Mouse (Mus musculus): ENCODE measurements around the gene Decr2.

The Decr2 gene

DNA sequence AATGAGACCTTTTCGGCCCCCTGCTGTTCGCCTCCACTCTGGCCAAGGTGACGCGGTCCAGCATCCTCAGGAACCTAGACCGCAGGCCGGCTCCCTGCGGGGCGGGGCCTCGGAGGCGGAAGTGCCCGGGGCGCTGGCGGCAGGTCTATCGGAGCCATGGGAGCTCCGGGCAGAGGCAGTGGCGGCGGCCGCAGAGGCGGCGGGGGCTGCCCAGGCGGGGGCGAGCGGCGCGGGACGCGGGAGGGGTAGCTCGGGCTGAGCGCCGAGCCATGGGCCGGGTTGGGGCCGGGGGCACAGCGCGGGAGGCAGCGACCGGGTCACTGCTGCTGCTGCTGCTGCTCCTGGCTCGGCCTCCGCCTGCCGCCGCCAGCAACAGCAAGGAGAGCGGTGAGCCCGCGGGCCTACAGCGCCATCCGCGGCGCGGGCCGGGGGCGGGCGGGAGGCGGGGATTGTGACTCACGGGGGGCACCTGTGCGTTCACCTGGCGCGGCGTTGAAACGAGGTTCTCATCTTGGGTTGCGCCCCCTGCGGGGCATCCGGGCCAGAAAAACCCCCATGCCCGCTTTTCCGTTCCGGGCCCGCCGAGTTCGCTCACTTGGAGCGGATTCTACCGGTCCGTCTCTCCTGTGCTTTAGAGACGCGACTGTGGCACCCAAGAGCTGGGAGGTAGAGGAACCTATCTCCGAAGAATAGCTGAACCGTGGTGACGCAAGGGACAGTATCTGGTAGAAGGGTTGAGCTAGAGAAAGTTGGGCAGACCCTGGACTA lies 23.2 kb upstream of the Decr2 start, which contains the start of gene Tmem8:
Gene Tmem8 (plus strand): TSS at position 119 of the 768 bp plus-strand sequence.
- peak; percentile 83 to 84 for DNase-seq

DNA sequence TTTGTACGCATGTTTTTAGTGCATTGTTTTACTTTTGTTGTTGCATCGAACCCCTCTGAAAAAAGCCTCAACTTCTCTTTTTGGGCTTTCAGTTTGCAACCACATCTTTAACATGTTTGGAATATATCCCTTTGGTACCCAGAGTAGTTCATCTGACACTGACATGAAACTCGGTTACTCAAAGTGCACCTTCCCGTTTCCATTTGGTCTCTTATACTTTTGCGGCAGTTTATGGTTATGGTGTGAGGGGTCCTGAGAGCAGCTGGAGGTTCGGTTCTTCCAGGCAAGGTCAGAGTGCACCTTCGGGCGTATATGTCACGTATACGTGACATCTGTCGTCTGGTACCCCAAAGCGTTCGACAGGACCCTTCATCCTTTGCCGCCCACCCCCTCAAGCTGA lies 22.6 kb upstream of the Decr2 start:
- DNase-seq: no peak

DNA sequence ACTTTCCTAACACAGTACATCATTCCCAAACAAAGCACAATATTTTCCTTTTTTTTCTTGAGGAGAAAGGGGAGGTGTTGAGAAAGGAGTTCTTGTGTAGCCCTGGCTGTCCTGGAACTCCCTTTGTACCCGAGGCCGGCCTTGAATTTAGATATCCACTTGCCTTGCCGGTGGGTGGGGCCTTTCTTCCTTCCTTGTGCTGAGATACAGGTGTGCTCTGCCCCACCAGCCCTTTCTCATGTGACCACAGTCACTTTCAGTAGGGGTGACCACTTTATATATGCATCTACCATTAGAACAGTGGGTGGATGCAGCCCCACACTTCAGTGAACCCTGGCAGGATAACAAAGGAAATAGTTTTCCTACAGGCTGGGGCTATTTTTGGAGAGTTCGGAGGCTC lies 21.6 kb upstream of the Decr2 start:
- no peak for DNase-seq

DNA sequence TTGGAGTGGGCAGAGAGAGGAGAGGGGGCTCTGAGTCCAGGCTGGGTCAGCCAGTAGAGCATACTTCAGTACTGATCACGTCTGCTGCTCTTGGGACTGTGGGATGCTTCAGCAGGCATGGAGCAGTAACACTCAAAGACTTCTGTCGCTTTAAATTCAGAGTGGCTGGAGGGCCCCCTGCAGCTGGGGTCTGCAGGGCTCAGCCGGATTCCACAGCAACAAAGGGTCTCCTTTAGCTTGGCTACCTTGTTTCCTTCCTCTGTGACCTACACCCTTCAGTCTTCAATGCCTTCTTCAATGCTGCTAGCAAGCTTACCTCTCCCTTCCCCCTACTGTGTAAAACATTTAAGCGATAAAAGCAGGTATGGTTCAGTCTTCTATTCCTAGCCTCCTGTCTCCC lies 20.9 kb upstream of the Decr2 start:
- no peak for DNase-seq

DNA sequence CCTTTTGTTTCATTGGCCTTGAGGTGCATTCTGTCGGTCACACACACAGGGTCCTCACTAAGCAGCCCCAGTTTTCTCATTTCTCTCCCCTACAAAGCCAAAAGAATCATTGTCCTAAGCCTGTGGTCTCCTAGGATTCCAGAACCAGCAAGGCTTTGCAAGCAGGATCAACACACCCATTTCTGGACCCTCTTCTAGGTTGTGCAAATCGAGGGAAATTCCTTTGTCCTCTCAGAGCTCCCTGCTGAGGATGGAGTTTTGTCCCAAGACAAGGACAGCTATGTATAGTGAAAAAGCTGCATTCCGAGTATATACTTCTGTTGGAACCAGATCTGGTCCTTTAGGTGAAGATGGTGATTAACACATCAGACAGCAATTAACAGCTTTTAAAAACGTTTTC lies 20.0 kb upstream of the Decr2 start:
- DNase-seq: no peak

DNA sequence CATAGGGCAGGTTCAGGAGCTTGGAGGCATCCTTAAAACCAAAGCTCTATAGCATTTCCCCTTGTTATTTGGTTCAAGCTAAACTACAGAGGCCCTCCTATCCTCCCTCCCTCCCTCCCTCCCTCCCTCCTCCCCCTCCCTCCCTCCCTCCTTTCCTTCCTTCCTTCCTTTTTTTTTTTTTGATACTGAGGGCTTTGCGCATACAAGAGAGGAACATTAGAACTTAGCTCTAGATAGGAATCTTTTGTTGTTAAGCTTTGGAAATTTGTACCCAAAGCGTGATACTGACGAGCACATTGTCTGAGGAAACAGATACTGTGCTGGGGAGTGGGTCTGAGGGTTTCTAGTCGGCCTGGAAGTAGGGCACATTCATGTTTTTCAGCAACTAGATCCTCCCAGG lies 15.5 kb upstream of the Decr2 start:
- no peak for DNase-seq

DNA sequence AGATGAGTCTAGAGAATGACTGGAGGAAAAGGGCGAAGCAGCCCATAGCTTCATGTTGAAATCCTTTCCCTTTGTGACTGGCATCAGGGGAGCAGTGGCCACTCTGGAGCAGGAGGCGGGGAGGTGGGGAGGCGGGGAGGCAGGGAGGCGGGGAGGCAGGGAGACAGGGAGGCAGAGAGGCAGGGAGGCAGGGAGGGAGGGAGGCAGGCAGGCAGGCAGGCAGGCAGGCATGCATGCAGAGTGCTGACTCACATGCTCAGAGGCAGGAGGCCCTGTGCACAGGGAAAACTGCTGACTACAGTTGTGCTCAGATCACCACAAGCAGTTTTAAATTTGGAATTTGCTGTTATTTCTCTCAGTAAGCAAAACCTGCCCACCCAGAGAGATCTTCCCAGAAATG lies 11.3 kb upstream of the Decr2 start:
- peak; percentile 79 to 85 for DNase-seq

DNA sequence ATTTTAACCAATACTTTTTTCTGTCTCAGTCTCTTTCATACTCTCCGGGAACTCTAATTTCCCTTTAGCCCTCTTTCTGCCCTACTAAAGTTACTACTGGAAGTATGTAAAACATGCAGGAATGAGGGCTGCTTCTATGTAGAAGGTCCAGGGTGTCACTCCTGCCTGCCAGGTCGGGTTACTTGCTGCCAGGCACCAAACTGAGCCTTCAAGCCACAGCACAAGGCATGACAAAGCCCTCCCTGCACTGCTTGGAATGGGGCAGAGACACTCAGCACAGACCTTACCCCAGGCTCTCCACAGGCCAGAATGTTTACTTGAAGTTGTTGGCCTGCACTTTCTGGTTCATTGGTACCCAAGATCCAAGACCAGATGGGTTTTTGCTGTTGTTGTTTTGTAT lies 10.0 kb upstream of the Decr2 start:
- DNase-seq: no peak

DNA sequence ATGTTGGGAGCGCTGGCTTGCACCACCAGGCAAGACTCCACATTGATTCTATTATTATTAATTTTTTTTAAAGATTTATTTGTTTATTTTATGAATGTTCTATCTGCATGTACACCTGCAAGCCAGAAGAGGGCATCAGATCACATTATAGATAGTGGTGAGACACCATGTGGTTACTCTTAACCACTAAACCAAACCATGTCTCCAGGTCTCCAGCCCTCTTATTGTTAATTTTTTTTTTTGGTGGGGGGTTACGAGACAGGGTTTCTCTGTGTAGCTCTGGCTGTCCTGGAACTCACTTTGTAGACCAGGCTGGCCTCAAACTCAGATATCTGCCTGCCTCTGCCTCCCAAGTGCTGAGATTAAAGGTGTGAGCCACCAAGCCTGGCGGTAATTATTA lies 9.2 kb upstream of the Decr2 start:
- peak in 1 of 2 experiments; percentile 21 for DNase-seq

DNA sequence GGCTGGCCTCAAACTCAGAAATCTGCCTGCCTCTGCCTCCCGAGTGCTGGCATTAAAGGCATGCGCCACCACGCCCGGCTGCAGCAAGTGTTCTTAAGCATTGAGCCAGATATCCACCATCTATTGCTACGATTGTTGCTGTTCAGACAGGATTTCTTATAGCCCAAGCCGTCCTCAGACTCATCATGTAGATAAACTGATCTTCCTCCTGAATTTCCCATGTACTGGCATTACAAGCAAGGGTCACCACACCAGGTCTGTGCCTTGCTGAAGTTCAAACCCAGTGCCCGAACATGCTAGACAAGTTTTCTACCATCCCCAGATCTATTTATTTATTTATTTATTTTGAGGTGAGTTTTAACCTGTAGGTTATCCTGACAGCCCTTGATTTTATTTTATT lies 8.3 kb upstream of the Decr2 start:
- no peak for DNase-seq

DNA sequence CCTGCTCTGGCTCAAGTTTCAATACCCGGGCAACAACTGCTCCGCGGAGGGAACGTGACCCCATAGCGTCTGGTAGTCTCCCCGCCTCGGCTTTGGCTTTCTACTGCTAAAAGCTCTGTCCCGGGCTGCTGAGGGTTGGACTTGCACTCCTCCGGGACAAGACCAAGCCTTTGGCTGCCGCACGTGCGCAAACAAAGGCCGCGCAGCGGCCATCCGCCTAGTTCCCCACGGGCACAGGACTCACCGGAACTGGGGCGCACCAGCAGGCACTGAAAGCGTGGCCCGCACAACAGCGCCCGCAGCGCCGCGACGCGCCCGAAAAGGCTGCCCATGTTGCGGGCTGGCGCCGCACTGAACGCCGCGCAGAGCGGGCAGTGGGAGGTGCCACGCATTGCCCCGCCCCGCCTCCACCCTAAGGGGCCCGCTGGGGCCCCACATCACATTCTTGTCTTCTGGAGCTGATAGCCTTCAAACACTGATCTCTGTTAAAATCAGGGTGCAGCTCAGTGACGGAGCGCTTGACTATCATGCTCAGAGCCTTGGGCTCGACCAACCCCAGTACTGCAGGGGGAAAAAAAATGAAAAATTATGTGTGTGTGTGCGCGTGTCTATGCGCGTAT lies 5.1 kb upstream of the Decr2 start, which contains the start of gene Nme4:
Gene Nme4 (minus strand): TSS at position 482 of the 620 bp plus-strand sequence.
- DNase-seq: peak in 1 of 2 experiments; percentile 40

DNA sequence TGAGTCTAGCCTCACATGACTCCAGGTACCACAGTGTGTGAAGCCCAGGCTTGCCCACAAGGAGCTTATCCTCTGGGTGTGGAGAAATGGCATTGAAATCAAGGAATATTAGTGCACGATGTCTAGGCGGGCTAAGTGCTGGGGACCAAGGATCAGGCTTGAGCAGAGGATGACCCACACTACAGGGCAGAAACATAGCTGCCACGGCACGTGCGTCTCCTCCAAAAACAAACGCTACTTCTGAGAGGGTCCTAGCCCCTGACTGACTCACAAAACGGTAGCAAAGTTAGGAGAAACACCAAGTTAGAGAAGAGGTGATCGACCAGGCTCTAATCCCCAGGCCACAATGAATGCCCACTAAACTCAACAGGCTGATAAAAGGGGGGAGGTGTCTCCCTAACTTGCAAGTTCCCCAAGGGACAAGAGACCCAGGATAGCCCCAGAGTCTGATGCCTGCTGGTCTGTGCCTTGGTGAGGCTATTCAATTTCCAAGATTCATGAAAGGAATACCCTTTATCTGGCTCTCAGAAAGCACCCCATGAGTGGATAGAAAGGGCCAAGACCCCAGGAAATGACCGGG lies 4.5 kb upstream of the Decr2 start:
- DNase-seq: no peak

DNA sequence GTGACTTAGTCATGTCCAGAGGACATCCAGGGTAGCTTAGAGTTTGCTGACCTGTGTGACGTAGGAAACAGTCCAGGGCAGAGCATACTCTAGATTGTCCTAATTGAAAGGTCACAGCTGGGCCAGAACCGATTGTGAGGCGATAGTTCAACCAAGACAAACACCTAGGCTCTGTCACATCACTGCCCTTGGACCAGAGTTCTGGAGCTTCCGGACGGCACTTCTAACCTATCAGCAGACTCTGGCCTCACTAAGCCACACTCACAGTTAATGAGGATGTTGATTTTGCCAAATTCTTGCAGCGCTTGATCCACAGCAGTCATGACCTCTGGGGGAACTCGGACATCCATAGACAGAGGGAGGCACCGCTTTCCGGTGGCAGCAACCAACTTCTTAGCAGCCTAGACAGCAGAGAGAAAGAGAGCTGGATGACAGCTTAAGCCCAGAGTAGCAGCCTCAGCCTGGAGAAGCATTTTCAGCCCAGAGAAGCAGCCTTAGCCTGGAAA lies 3.0 kb downstream of the Decr2 start:
- DNase-seq: no peak

DNA sequence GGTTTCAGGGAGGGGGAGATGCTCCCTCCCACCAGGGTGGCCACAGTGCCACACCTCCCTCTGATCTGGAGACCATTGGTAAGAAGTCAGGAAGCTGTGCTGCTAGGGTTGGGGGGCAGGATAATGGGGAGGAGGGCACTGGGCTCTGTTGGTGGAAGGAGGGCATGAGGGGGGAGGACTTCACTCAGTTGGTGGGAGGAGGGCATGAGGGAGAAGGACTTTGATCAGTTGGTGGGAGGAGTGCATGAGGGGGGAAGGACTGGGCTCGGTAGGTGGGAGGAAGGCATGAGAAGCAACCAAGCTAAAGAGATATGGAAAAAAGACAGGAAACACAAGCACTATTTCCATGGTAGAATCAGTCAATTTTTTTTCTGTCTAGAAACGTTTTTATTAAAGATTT lies 9.3 kb downstream of the Decr2 start:
- no peak for DNase-seq

DNA sequence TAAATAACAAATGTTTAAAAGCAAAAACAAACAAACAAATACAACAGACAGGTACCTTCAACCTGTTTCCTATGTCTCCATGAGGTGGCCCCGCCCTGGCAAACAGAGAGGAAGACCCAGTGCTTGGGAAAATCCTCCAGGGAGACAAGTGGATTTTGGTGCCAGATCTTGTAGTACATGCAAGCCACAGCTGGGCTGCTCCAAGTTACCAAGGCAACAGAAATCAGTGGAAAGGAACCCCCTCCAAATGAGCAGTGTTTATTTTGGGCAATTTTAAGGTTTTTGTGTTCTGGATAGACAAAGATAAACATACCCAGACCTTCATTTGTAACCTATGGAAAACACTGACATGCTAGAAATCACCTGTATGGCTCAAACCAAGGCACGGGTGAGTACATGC lies 11.3 kb downstream of the Decr2 start:
- DNase-seq: no peak

DNA sequence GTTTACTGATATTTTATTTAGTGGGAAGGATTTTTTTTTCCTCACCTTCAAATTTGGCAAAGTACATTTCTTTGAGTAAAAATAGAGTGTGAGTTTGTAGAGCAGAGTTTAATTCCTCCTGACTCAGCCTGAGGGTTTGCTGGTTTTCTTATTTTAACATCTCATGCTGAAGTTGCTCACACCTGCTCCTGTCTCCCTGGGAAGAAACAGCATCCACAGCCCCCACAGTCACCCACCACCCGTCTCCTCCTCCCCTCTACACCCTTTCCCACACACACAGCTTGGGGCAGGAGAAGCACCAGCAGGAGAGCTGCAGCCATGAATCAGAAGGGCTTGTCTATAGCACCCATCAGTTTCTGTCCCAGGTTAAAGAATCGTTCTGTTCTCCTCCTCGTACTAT lies 14.9 kb downstream of the Decr2 start:
- DNase-seq: no peak

DNA sequence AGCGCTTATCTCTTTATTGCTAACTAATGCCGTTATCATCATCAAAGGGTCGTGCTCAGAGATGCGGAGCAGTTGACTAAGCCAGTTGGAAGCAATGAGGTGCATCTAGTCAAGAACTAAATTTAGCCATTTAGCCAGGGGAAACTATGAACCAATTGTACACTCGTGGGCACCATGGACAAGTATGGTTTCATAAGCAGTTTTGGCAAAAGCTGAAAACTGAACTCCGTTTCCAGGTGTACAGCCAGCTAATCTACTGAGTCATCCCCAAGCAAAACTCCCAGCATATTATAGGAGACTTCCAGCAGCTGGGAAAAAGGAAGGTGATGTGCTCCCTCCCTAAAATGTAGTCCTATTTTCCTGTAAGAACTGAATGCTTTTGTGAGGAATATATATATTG lies 20.0 kb downstream of the Decr2 start:
- no peak for DNase-seq

DNA sequence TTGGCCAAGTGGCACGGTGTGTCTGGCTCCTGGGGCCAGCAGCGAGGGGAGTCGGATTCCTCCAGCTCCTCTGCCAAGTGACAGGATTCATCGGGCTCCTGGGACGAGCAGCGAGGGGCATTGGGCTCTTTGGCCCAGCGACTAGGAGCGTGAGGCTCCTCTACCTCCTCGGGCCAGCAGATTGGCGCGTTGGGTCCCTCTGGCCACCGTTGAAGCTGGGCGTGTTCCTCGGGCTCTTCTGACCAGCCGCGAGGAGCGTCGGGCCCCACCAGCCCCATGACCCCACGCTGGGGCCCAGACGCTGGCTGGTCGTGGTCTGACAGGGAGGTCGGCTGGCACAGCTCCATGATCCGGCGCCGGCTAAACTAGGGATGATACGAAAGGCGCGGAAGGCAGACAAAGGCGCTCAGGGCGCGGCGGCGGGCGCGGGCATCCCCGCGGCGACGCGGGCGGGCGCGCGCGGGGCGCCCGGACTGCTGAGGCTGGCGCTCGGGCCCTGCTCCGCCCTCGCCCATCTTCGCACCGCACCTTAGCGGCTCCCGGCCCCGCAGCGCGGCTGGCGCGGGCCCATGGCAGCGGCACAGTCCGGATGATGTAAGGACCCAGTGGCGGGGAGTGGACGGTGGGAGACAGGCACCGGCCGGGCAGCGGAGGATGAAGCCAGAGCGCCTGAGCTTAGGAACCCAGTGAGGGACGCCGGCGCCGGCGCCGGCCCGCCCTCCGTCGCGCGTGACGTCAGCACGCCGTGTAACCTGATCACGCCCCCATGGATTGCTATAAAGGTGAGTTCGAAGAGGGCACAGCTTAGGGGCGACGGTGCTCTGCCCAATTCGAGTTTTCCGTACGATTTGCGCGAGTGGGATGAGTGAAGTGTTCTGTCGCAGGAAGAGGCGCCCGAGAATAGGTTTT lies 21.1 kb downstream of the Decr2 start, which contains the start of gene Rab11fip3:
Gene Rab11fip3 (minus strand): TSS at position 725 of the 909 bp plus-strand sequence.
- DNase-seq: peak; percentile 68 to 79

DNA sequence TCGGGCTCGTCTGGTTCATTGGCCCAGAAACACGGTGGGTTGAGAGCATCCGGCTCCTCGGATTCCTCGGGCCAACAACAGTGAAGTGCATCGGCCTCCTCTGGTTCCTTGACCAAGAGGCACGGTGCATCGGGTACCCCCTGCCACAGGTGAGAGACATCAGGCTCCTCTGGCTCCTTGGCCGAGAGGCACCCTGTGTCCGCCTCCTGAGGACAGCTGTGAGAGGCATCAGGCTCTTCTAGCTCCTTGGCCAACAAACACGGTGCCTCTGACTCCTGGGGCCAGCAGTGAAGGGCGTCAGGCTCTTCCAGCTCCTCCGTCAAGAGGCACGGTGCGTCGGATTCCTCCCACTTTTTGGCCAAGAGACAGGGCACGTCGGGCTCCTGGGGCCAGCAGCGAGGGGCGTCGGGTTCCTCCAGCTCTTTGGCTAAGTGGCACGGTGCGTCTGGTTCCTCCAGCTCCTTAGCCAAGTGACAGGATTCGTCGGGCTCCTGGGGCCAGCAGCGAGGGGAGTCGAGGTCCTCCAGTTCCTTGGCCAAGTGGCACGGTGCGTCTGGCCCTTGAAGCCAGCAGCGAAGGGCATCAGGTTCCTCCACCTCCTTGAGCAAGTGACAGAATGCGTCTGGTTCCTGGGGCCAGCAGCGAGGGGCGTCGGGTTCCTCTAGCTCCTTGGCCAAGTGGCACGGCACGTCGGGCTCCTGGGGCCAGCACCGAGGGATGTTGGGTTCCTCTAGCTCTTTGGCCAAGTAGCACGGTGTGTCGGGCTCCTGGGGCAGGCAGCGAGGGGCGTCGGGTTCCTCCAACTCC lies 21.9 kb downstream of the Decr2 start:
- DNase-seq: no peak

DNA sequence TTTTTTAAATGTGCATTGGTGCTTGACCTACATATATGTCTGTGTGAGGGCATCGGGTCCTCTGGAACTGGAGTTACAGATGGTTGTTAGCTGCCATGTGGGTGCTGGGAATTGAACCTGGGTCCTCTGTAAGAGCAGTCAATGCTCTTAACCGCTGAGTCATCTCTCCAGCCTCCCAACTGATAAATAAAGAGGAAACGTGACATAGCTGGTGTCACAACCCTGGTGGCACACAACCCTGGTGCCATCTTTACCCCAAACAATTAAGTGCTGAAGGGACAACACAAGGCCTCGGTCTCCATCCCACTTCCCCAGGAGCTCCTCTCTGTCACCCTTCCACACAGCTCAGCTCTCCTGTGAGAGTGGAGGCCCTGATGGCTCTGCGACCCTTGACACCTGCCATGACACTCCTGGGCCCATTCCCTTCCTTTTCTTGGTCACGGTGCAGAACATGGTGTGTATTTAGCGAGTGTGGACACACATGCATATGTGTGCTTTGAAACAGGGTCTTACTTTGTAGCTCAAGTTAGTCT lies 23.6 kb downstream of the Decr2 start:
- no peak for DNase-seq

DNA sequence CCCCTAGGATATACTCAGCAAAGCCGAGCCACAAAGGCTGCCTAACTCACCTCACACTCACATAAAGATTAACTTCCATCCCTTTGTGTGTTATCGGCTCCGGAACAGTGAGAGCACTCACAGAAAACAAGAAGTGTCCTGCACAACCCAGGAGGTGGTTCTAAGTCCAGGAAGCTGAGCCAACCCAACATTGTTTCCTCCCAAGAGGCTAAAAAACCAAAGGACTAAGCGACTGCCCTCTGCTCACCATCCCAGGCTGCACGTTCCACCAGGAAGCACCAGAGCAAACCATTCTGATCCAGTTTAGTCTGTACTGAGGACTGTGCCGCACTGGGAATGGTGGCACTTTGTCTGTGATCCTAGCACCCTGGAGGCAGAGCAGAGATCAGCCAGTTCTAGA lies 25.2 kb downstream of the Decr2 start:
- no peak for DNase-seq
